Mouse (Mus musculus) brain, embryonic 14.5 days (tissue): ENCODE data around the gene Rbm42.

ENCODE experiments used
- CTCF ChIP-seq: fragments of 200-500 bp; IDR thresholded peaks from 2 replicates; pipeline ENCODE4 v1.5.1; 2012; ENCODE audit warnings: inconsistent platforms, mild to moderate bottlenecking, moderate library complexity, borderline replicate concordance; ENCODE audit not compliant: insufficient read depth, insufficient read length; ENCODE audit errors: extremely low read depth
- POLR2A ChIP-seq: fragments of 200-500 bp; IDR thresholded peaks from 2 replicates; pipeline ENCODE4 v1.6.1; 2012; ENCODE audit warnings: mild to moderate bottlenecking, inconsistent platforms, borderline replicate concordance; ENCODE audit not compliant: poor library complexity, insufficient read depth, insufficient read length, severe bottlenecking; ENCODE audit errors: extremely low read depth

DNA sequence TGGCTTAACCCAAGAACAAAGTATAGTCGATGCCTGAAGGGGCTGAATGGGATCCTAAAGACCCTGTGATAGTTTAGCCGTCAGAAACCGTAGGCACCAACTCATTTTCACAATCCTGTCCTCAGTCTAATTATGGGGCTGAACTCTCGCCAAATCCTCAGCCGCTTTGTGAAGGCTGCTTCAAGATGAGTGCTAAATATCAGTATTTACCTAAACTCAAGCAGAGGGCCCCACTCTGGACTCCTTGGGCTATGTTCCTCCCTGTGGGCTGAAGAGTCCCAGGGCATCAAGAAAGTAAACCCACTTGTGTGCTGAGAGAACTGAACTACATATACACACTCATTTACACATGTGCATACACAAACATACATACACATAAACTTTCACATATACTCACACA lies 53.3 kb downstream of the Rbm42 start:
- TF ChIP-seq CTCF (no peak), POLR2A (no peak)
